Mouse (Mus musculus): ENCODE data around the gene Atp5j2. TPM values are rescaled to one million over a fixed set of nuclear protein-coding genes. Genes with fewer than 3 reads are reported as not detected.

Gene Atp5j2
- total RNA-seq, 2 experiments from 2014 or later = 117 to 428 TPM

DNA sequence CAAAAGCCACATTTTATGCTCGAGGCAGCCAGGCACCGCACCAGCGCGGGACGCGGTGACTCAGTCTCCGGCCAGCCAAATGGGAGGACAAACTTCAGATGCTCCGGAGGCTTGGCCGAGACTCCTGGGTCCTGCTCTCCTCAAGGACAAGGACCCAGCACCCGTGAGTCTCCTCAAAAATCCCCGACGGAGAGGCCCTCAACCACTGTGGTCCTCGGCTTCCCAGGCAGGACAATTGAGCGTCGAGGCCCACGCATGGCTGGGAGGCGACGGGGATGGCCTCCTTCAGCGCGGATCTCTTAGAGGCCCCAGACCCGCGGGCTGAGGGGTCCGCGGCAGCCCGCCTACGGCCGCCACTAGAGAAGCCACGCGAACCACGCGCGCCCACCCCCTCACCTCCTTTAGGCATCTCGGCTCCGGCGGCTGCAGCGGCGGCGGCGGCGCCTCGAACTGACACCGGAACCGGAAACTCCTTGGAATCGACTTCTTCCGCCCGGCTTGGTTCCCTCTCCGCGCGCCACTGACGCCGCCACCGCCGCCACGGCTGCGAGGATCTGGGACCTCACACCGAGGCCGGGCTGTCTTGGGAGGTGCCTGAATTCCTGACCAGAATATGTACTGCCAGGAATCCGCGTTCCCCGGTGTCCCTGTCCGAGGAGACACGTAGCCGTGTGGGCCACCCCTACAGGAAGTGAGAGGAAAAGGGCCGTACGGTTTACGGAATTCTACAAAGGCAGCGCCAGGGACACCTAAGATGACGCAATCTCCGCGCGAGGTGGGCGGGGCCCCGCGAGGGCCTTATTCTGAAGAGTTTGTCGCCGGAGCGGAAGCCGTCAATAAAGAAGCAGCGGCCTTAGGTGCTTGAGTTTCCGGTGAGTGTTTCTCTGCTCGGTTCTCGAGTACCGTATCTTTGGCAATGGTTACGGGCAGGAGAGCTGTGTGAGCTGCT is 52.0 kb downstream of the Atp5j2 start, which contains the start of the genes Pdap1 and Bud31:
Gene Pdap1 (minus strand): TSS at position 668 of the 949 bp plus-strand sequence.
Gene Bud31 (plus strand): TSS at position 792 of the 949 bp plus-strand sequence.
- peak; percentile 85 for ATAC-seq (replicated peaks; ENCODE audit: low FRiP score, low TSS enrichment, poor library complexity, severe bottlenecking)

DNA sequence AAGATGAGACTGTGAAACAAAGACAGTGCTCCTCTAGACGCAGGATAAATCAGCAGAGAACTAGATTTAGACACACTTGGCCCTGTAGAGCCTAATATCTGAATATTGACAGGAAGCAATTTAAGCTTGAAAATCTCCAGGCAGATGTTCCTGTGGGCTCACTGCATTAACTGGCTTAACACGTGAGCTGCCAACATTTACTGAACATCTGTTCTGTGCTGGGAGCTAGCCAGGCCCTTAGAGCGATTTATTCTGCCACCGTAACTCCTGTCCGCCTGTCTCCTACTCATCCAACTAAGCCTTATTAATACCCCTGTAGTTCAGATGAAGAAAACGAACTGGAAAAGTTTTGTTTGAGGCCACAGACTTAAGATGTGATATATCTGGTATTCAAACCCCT is 53.0 kb downstream of the Atp5j2 start:
- ATAC-seq (replicated peaks; ENCODE audit: low FRiP score, low TSS enrichment, poor library complexity, severe bottlenecking) = peak; percentile 39; the same call in 1 of the 2 replicates

Other genes with a start within 250 kb of the Atp5j2 start
- gene Smurf1, start 226.2 kb downstream of the Atp5j2 start, total RNA-seq (2014; fragmentation: Nextera tagmentation) = 1.9 and 4.1 TPM in 2 replicates
- 1.0 and 5.1 TPM in 2 replicates for gene Smurf1, start 226.2 kb downstream of the Atp5j2 start, total RNA-seq (2017)
- gene Gm4871, start 159.3 kb downstream of the Atp5j2 start, total RNA-seq (2014; fragmentation: Nextera tagmentation) = not detected in 2 replicates
- gene Gm4871, start 159.3 kb downstream of the Atp5j2 start, total RNA-seq (2017) = not detected in 2 replicates
- gene 1700018F24Rik, start 149.1 kb downstream of the Atp5j2 start, total RNA-seq (2014; fragmentation: Nextera tagmentation) = not detected in 2 replicates
- gene 1700018F24Rik, start 149.1 kb downstream of the Atp5j2 start, total RNA-seq (2017) = not detected in 2 replicates
- 102 and 117 TPM in 2 replicates for gene Arpc1a, start 108.2 kb downstream of the Atp5j2 start, total RNA-seq (2014; fragmentation: Nextera tagmentation)
- gene Arpc1a, start 108.2 kb downstream of the Atp5j2 start, total RNA-seq (2017) = 90.0 and 94.7 TPM in 2 replicates
- not detected in 2 replicates for gene Kpna7, start 108.0 kb downstream of the Atp5j2 start, total RNA-seq (2014; fragmentation: Nextera tagmentation)
- gene Kpna7, start 108.0 kb downstream of the Atp5j2 start, total RNA-seq (2017) = not detected in 2 replicates
- 54.0 and 68.8 TPM in 2 replicates for gene Arpc1b, start 77.8 kb downstream of the Atp5j2 start, total RNA-seq (2014; fragmentation: Nextera tagmentation)
- gene Arpc1b, start 77.8 kb downstream of the Atp5j2 start, total RNA-seq (2017) = 23.7 and 35.9 TPM in 2 replicates
- 90.0 and 173 TPM in 2 replicates for gene Pdap1, start 51.8 kb downstream of the Atp5j2 start, total RNA-seq (2014; fragmentation: Nextera tagmentation)
- 333 and 358 TPM in 2 replicates for gene Pdap1, start 51.8 kb downstream of the Atp5j2 start, total RNA-seq (2017)
- gene Bud31, start 51.7 kb downstream of the Atp5j2 start, total RNA-seq (2014; fragmentation: Nextera tagmentation) = 141 and 226 TPM in 2 replicates
- 255 and 296 TPM in 2 replicates for gene Bud31, start 51.7 kb downstream of the Atp5j2 start, total RNA-seq (2017)
- 10.2 and 15.4 TPM in 2 replicates for gene Ptcd1, start 25.0 kb downstream of the Atp5j2 start, total RNA-seq (2014; fragmentation: Nextera tagmentation)
- gene Ptcd1, start 25.0 kb downstream of the Atp5j2 start, total RNA-seq (2017) = 17.9 and 18.6 TPM in 2 replicates
- gene Cpsf4, start 24.8 kb downstream of the Atp5j2 start, total RNA-seq (2014; fragmentation: Nextera tagmentation) = 49.8 and 59.1 TPM in 2 replicates
- 42.1 and 63.4 TPM in 2 replicates for gene Cpsf4, start 24.8 kb downstream of the Atp5j2 start, total RNA-seq (2017)
- 5.8 and 7.8 TPM in 2 replicates for gene Zkscan14, start 9.8 kb upstream of the Atp5j2 start, total RNA-seq (2014; fragmentation: Nextera tagmentation)
- 19.9 and 26.5 TPM in 2 replicates for gene Zkscan14, start 9.8 kb upstream of the Atp5j2 start, total RNA-seq (2017)
- 5.7 and 9.5 TPM in 2 replicates for gene Zkscan5, start 12.5 kb upstream of the Atp5j2 start, total RNA-seq (2014; fragmentation: Nextera tagmentation)
- gene Zkscan5, start 12.5 kb upstream of the Atp5j2 start, total RNA-seq (2017) = 8.6 and 12.2 TPM in 2 replicates
- 30.8 and 32.8 TPM in 2 replicates for gene Zfp655, start 39.7 kb upstream of the Atp5j2 start, total RNA-seq (2014; fragmentation: Nextera tagmentation)
- gene Zfp655, start 39.7 kb upstream of the Atp5j2 start, total RNA-seq (2017) = 37.4 and 43.8 TPM in 2 replicates
- gene Zscan25, start 88.4 kb upstream of the Atp5j2 start, total RNA-seq (2014; fragmentation: Nextera tagmentation) = 9.8 and 13.3 TPM in 2 replicates
- gene Zscan25, start 88.4 kb upstream of the Atp5j2 start, total RNA-seq (2017) = 6.6 and 14.9 TPM in 2 replicates
- gene Cyp3a57, start 153.2 kb upstream of the Atp5j2 start, total RNA-seq (2014; fragmentation: Nextera tagmentation) = not detected in 2 replicates
- gene Cyp3a57, start 153.2 kb upstream of the Atp5j2 start, total RNA-seq (2017) = not detected in 2 replicates